Mouse (Mus musculus) megakaryocyte, embryonic 14.5 days (primary cell): ENCODE data around the gene Gnai2. TPM values are rescaled to one million over a fixed set of nuclear protein-coding genes. Genes with fewer than 3 reads are reported as not detected.

Source experiments
- H3K27me3 ChIP-seq: replicated peaks from 2 replicates; pipeline ENCODE3; 2012; ENCODE audit warnings: inconsistent platforms
- H3K36me3 ChIP-seq: replicated peaks from 2 replicates; pipeline ENCODE3; 2012; ENCODE audit warnings: low read length, inconsistent platforms, mixed read lengths
- H3K4me1 ChIP-seq: 2 replicates; pipeline ENCODE4 v1.6.1; 2012; ENCODE audit warnings: inconsistent platforms
- H3K4me3 ChIP-seq: replicated peaks from 2 replicates; pipeline ENCODE3; 2012; ENCODE audit warnings: moderate library complexity, mild to moderate bottlenecking, inconsistent platforms
- H3K9me3 ChIP-seq: 2 replicates; pipeline ENCODE4 v1.6.1; 2012; ENCODE audit warnings: inconsistent platforms
- FLI1 ChIP-seq: IDR thresholded peaks from 2 replicates; pipeline ENCODE4 v1.6.1; 2012; ENCODE audit warnings: low read length, inconsistent platforms, mixed read lengths
- GATA1 ChIP-seq: IDR thresholded peaks from 3 replicates; pipeline ENCODE4 v1.6.1; 2012; ENCODE audit warnings: mixed read lengths, low read length, inconsistent platforms, borderline replicate concordance
- polyA plus RNA-seq: library from polyadenylated mRNA; stranded (reverse); fragments of >175 nt; gene quantifications from 2 replicates; pipeline ENCODE4 v1.2.3, GENCODE M21; 2012; ENCODE audit warnings: low replicate concordance; ENCODE audit not compliant: insufficient read depth

Gnai2 gene
- polyA plus RNA-seq, 1 experiment = 1,886 TPM

GRCm38 (mm10) chr9:107594281-107595062 is 40.7 kb downstream of the Gnai2 start:
- TF ChIP-seq GATA1 (no peak), FLI1 (no peak)
- Histone ChIP-seq H3K4me3 (no peak overlapping the region), H3K9me3 (no peaks in the 10 kb centered on the region), H3K27me3 (peaks cover 18% of the 10 kb centered on the region), H3K4me1 (peaks cover 57% of the 10 kb centered on the region), H3K36me3 (peaks cover 54% of the 10 kb centered on the region)

GRCm38 (mm10) chr9:107593101-107593976 is 41.8 kb downstream of the Gnai2 start:
- Histone ChIP-seq H3K36me3 (peaks cover 55% of the 10 kb centered on the region), H3K4me1 (peaks cover 63% of the 10 kb centered on the region), H3K9me3 (no peaks in the 10 kb centered on the region), H3K4me3 (no peak overlapping the region), H3K27me3 (peaks cover 7% of the 10 kb centered on the region)
- no peak for TF ChIP-seq GATA1
- no peak for TF ChIP-seq FLI1

GRCm38 (mm10) chr9:107590773-107591060 is 44.5 kb downstream of the Gnai2 start:
- peaks cover 69% of the 10 kb centered on the region for H3K4me1 ChIP-seq
- H3K27me3 ChIP-seq = no peaks in the 10 kb centered on the region
- peaks cover 55% of the 10 kb centered on the region for H3K36me3 ChIP-seq
- H3K9me3 ChIP-seq = no peaks in the 10 kb centered on the region
- H3K4me3 ChIP-seq = no peak overlapping the region
- no peak for TF ChIP-seq GATA1
- TF ChIP-seq FLI1 = no peak

GRCm38 (mm10) chr9:107590058-107590772 is 45.0 kb downstream of the Gnai2 start:
- peaks cover 69% of the 10 kb centered on the region for H3K4me1 ChIP-seq
- no peak overlapping the region for H3K4me3 ChIP-seq
- no peak for TF ChIP-seq FLI1
- no peak for TF ChIP-seq GATA1
- H3K9me3 ChIP-seq = no peaks in the 10 kb centered on the region
- H3K36me3 ChIP-seq = peaks cover 58% of the 10 kb centered on the region
- H3K27me3 ChIP-seq = no peaks in the 10 kb centered on the region

- Histone ChIP-seq H3K9me3 (no peaks in the 10 kb centered on the region), H3K4me3 (peak overlapping the region; percentile 96), H3K36me3 (peaks cover 58% of the 10 kb centered on the region), H3K27me3 (no peaks in the 10 kb centered on the region), H3K4me1 (peaks cover 70% of the 10 kb centered on the region)
- TF ChIP-seq GATA1 (no peak), FLI1 (no peak)
Measured at GRCm38 (mm10) chr9:107587833-107588639, 47.1 kb downstream of the Gnai2 start.

GRCm38 (mm10) chr9:107586974-107587832 is 48.0 kb downstream of the Gnai2 start, which contains the start of gene Ifrd2:
TSS of gene Ifrd2 (plus strand) at chr9:107587642.
- Histone ChIP-seq H3K36me3 (peaks cover 60% of the 10 kb centered on the region), H3K27me3 (no peaks in the 10 kb centered on the region), H3K4me3 (peak within 1 kb of the TSS; percentile 96), H3K4me1 (peaks cover 70% of the 10 kb centered on the region), H3K9me3 (no peaks in the 10 kb centered on the region)
- no peak for TF ChIP-seq GATA1
- TF ChIP-seq FLI1 = no peak

GRCm38 (mm10) chr9:107586504-107586903 is 48.7 kb downstream of the Gnai2 start:
- Histone ChIP-seq H3K36me3 (peaks cover 56% of the 10 kb centered on the region), H3K4me1 (peaks cover 72% of the 10 kb centered on the region), H3K9me3 (no peaks in the 10 kb centered on the region), H3K27me3 (no peaks in the 10 kb centered on the region), H3K4me3 (peak overlapping the region; percentile 7)
- TF ChIP-seq FLI1 (no peak), GATA1 (no peak)

GRCm38 (mm10) chr9:107583174-107583573 is 52.0 kb downstream of the Gnai2 start:
- H3K36me3 ChIP-seq = peaks cover 35% of the 10 kb centered on the region
- H3K4me3 ChIP-seq = no peak overlapping the region
- H3K4me1 ChIP-seq = peaks cover 71% of the 10 kb centered on the region

More at GRCm38 (mm10) chr9:107583174-107583573, 52.0 kb downstream of the Gnai2 start:
- Histone ChIP-seq H3K27me3 (no peaks in the 10 kb centered on the region), H3K9me3 (no peaks in the 10 kb centered on the region)
- TF ChIP-seq FLI1 (no peak), GATA1 (no peak)
